Mouse (Mus musculus): Measurements from ENCODE around the gene Rbfox1.

The Rbfox1 gene

GRCm38 (mm10) chr16:7034231-7034630, 1149.1 kb downstream of the Rbfox1 start:
- no peak for DNase-seq (ENCODE audit: low read depth, low spot score)

DNA sequence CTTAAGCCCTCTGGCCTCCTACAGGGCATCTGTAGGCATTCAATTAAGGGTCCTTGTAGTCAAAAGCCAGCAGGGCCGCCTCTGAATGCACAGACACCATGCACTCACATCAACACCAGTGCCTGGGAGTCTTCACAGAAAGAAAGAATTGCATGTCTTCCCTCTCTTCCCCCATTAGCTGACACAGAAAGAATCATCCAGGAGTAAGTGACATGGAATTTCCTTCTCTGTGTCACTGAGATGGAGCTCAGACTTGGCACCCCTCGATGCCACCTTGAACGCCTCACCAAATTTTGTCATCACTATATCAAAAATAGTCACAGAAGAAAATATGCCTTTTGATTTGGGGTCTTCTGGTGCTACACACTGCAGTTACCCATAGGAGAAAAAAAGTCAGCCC, 1151.4 kb downstream of the Rbfox1 start:
- DNase-seq (ENCODE audit: low read depth, low spot score), result no peak

DNA sequence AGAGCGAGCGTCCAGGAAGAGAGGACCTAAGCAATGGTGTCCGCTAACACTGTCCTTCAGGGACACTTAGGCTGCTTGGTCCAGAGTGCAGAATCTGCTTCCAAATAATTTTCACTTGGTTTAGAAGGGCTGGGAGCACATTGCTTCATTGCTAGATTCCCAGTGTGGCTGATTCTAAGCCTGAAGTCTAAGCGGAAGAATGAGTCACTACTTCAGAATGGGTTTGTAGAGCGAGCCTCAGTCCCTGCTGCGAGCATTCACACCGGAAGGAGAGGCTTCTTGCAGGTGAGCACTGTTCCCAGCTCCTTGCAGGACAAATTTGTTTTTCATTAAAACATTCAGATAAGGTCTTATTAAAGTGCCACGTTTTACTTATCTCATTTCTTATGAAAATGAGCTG, 1151.8 kb downstream of the Rbfox1 start:
- DNase-seq (ENCODE audit: low read depth, low spot score), result no peak

- DNase-seq (ENCODE audit: low read depth, low spot score), result no peak
These were observed 1153.6 kb downstream of the Rbfox1 start for GRCm38 (mm10) chr16:7038639-7039260.

DNA sequence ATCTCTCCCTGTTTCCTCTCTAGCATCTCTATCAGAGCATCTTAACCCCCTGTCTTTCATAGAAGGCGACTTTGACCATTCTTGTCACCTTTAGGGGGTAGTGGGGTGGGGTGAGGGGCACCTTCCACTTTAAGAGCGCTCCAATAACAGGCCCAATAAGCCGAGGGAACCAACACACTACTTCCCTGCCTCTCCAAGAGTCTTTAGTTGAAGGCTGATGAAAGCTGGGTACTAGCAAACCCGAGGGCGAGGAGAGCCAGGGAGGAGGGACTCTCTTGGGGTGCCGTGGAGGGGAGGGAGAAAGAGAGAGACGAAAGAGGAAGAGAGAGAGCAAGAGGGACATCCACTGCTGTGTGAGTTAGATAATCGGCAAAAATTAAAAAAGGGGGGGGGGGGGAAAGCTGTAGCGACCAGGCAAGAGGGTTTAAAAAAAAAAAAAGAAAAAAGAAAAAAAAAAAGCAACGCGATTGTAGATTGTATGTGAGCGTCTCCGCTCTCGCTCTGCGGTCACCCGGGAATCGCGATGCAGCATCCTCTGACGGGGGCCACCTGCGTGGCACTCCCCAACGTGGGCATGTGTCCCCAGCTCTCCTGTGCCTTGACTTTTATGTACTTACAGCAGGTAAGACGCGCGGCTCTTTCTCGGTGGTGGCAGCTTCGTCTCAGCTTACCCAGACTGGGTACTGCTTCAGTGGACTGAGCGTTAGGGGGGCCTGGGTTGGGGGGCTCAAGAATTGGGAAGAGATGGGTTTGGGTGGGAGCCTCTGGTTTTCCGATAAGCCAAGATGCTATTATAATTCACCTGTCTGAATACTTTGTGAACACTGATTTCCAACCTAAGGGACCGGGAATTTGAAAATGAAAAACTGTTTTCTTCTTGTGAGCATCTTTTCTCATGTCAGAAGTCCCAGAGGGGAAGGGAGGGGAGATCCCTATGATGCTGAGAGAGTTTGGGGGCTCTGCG, 1154.5 kb downstream of the Rbfox1 start:
- no peak for DNase-seq (ENCODE audit: low read depth, low spot score)

GRCm38 (mm10) chr16:7040691-7041090, 1155.5 kb downstream of the Rbfox1 start:
- DNase-seq (ENCODE audit: low read depth, low spot score), result no peak

DNA sequence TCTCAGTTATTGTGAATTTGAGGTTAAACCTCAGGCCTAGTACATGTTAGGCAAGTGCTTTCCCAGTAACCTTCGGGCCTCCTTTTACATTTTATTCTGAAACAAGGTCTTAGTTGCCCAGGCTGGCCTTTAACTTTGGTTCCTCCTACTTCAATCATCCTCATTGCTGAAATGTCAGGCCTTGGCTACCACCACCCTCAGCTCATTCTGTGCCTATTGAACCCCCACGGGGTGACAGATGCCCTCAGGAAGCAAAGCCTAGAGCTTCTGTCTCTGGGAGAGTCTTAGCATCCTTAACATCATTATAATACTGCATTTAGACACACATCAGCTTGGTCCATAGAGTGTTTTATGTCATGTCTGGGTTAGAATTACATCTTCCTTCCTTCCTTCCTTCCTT, 1162.3 kb downstream of the Rbfox1 start:
- no peak for DNase-seq (ENCODE audit: low read depth, low spot score)

GRCm38 (mm10) chr16:7049162-7049971, 1164.2 kb downstream of the Rbfox1 start:
- DNase-seq (ENCODE audit: low read depth, low spot score), result no peak

GRCm38 (mm10) chr16:7050945-7051344, 1165.8 kb downstream of the Rbfox1 start:
- no peak for DNase-seq (ENCODE audit: low read depth, low spot score)

- DNase-seq (ENCODE audit: low read depth, low spot score), result no peak
These were observed 1166.8 kb downstream of the Rbfox1 start for GRCm38 (mm10) chr16:7051991-7052390.

DNA sequence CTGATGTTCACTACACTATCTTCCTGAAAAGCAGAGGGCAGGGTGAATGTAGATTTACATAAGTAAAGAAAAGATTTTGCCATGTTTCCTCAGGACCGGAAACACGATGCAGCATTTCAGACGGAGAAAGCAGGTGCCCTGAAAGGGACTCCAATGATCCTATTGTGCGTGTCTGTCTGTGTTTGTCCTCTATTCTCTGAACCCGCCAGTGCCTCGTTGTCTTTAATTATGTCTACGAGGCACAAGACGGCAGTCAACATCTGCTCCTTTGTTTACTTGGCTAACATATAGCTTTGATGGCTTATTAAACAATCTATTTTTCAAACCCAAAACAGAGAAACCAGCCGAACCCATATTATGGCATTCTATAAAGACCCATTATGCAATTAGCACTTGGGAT, 1167.3 kb downstream of the Rbfox1 start:
- no peak for DNase-seq (ENCODE audit: low read depth, low spot score)

- DNase-seq (ENCODE audit: low read depth, low spot score), result no peak
These were observed 1172.6 kb downstream of the Rbfox1 start for GRCm38 (mm10) chr16:7057789-7058188.

GRCm38 (mm10) chr16:7058556-7058955, 1173.4 kb downstream of the Rbfox1 start:
- no peak for DNase-seq (ENCODE audit: low read depth, low spot score)

GRCm38 (mm10) chr16:7059596-7059995, 1174.4 kb downstream of the Rbfox1 start:
- DNase-seq (ENCODE audit: low read depth, low spot score), result no peak

GRCm38 (mm10) chr16:7060864-7061263, 1175.7 kb downstream of the Rbfox1 start:
- DNase-seq (ENCODE audit: low read depth, low spot score), result no peak

DNA sequence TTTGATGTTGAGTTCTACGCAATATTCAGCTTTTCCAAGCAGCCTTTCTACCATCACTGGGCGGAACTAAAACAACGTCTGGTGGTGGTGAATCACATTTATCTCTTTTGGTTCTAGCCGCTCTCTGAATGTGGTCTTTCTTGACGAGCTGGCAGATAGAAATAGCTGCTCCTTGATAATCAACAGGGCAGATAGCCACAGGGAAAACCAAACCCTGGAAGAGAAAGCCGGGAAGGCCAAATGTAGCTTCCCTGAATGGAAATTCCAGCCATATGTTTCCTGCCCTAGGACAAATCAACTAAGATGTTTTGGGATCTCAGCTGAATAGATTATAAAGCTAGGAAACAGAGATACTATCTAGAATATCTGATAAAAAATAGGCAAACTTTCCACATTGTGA, 1177.4 kb downstream of the Rbfox1 start:
- no peak for DNase-seq (ENCODE audit: low read depth, low spot score)

- DNase-seq (ENCODE audit: low read depth, low spot score), result no peak
These were observed 1182.0 kb downstream of the Rbfox1 start for GRCm38 (mm10) chr16:7067109-7067508.

GRCm38 (mm10) chr16:7069599-7069998, 1184.4 kb downstream of the Rbfox1 start:
- DNase-seq (ENCODE audit: low read depth, low spot score), result no peak

DNA sequence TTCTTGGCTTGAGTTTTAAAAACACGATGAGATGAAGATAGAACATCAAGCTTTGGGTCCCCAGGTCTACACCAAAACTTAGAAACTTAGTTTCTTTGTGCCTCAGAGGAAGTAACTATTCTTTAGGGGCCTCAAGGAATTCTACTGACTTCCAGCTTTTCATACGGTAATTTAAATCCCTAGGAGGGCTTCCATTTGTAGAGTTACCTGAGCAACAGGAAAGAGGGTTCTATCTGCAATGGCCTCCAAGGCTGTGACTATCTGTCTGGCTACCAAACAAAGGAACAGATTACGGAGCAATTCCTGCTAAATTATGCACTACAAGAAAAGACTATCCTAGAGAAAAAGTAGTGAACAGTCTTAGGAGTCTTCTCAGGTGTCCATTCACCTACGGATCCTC, 1189.6 kb downstream of the Rbfox1 start:
- no peak for DNase-seq (ENCODE audit: low read depth, low spot score)

GRCm38 (mm10) chr16:7075749-7076148, 1190.6 kb downstream of the Rbfox1 start:
- no peak for DNase-seq (ENCODE audit: low read depth, low spot score)

DNA sequence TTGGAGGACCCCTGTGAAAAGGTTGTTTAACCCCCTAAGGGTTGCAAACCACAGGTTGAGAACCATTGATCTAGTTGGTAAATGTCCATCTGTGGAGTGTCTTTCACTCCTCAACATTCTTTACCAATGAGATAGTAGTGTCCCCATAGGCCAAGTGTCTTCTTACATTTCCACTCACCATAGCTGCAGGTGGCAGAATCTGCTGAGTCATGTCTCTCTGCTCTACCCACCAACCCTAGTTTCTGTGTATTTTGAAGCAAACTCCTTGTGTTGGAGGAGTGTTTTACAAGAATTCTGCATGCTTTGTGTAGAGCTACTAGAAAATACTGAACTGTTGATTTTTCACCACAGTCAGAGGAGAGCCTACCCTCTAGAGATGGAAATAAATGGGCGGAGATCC, 1191.2 kb downstream of the Rbfox1 start:
- DNase-seq (ENCODE audit: low read depth, low spot score), result no peak

DNA sequence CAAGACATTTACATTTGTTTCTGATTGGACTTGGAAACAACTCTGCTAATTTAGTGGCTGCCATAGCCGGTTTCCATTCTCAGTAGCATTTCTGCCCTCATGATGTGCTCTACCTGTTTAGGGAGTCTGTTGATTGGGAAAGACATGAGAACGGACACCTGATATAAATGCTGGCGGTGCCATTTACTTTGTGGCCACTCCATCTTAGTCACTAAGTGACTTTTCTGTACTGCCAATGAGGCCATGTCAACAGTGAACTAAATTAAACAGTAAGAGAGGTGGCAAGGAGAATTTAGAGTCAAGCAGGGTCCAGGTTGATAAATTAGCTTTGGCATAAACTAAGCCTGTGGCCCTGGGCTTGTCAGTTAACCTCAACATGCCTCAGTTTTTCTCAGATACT, 1191.6 kb downstream of the Rbfox1 start:
- DNase-seq (ENCODE audit: low read depth, low spot score), result no peak

Measured in CD4-positive helper T cell, adult 2 months (primary cell).